Mouse (Mus musculus) regulatory T cell (primary cell): Measurements from ENCODE around the gene Rdh5.

Source experiments
- in situ Hi-C: fragments of 300-600 bp; cut with MboI, MseI; formaldehyde crosslinking; loops from one replicate; pipeline ENCODE4 v1.15.1; 2025; ENCODE audit warnings: high pct_unique_total_duplicates

Rdh5 gene

GRCm38 (mm10) chr10:128904812-128905211 is 17.9 kb downstream of the Rdh5 start:
- in situ Hi-C loops: loop anchor here (5.0 kb wide), 1 partner anchor 72 kb away; no protein-coding TSS in a partner anchor

- in situ Hi-C loops: no loop called here
These were observed 20.2 kb downstream of the Rdh5 start for GRCm38 (mm10) chr10:128902409-128902988.

GRCm38 (mm10) chr10:128901409-128901808 is 21.3 kb downstream of the Rdh5 start:
- in situ Hi-C loops: no loop called here

GRCm38 (mm10) chr10:128900698-128901097 is 22.0 kb downstream of the Rdh5 start, which contains the start of gene Cd63:
Gene Cd63, plus strand, starts transcription at chr10:128900989.
- in situ Hi-C loops: no loop called here

- in situ Hi-C loops: loop anchor here (5.0 kb wide), 1 partner anchor 133 kb away; no protein-coding TSS in a partner anchor
These were observed 22.8 kb downstream of the Rdh5 start for GRCm38 (mm10) chr10:128899759-128900490.

GRCm38 (mm10) chr10:128897501-128897900 is 25.2 kb downstream of the Rdh5 start:
- in situ Hi-C loops: loop anchor here (5.0 kb wide), 1 partner anchor 130 kb away; no protein-coding TSS in a partner anchor

- in situ Hi-C loops: loop anchor here (5.0 kb wide), 1 partner anchor 130 kb away; no protein-coding TSS in a partner anchor
These were observed 25.9 kb downstream of the Rdh5 start for GRCm38 (mm10) chr10:128896807-128897206.

- in situ Hi-C loops: loop anchor here (5.0 kb wide), 1 partner anchor 129 kb away; no protein-coding TSS in a partner anchor
These were observed 26.6 kb downstream of the Rdh5 start for GRCm38 (mm10) chr10:128895952-128896693.

- in situ Hi-C loops: loop anchor here (5.0 kb wide), 1 partner anchor 128 kb away; no protein-coding TSS in a partner anchor
These were observed 27.3 kb downstream of the Rdh5 start for GRCm38 (mm10) chr10:128895437-128895836.

GRCm38 (mm10) chr10:128892246-128892645 is 30.4 kb downstream of the Rdh5 start:
- in situ Hi-C loops: no loop called here

- in situ Hi-C loops: no loop called here
These were observed 31.2 kb downstream of the Rdh5 start, which contains the start of gene Gdf11 for GRCm38 (mm10) chr10:128891296-128892094. Gene Gdf11, minus strand, starts transcription at chr10:128891718.

GRCm38 (mm10) chr10:128890383-128891295 is 32.0 kb downstream of the Rdh5 start:
- in situ Hi-C loops: no loop called here

GRCm38 (mm10) chr10:128889846-128890245 is 32.8 kb downstream of the Rdh5 start:
- in situ Hi-C loops: loop anchor here (5.0 kb wide), 1 partner anchor 63 kb away; no protein-coding TSS in a partner anchor

- in situ Hi-C loops: loop anchor here (5.0 kb wide), 1 partner anchor 62 kb away; no protein-coding TSS in a partner anchor
These were observed 33.5 kb downstream of the Rdh5 start for GRCm38 (mm10) chr10:128888941-128889827.

GRCm38 (mm10) chr10:128882067-128882466 is 40.6 kb downstream of the Rdh5 start:
- in situ Hi-C loops: no loop called here

GRCm38 (mm10) chr10:128878811-128879210 is 43.9 kb downstream of the Rdh5 start:
- in situ Hi-C loops: no loop called here

GRCm38 (mm10) chr10:128878291-128878690 is 44.4 kb downstream of the Rdh5 start:
- in situ Hi-C loops: no loop called here

GRCm38 (mm10) chr10:128870341-128870740 is 52.3 kb downstream of the Rdh5 start:
- in situ Hi-C loops: no loop called here

- in situ Hi-C loops: no loop called here
These were observed 56.2 kb downstream of the Rdh5 start for GRCm38 (mm10) chr10:128866518-128866917.
